Mouse (Mus musculus) left cerebral cortex, adult 11 months (tissue): ENCODE results near the gene Rad51b.

Source experiments
- DNase-seq: peaks from one replicate; pipeline ENCODE4 v3.0.0; 2022; ENCODE audit warnings: low spot score

Rad51b gene

GRCm38 (mm10) chr12:79732355-79733115 is 435.5 kb downstream of the Rad51b start:
- no peak for DNase-seq

- DNase-seq, result no peak
These were observed 438.3 kb downstream of the Rad51b start for GRCm38 (mm10) chr12:79735341-79735785.

- DNase-seq, result no peak
These were observed 438.8 kb downstream of the Rad51b start for GRCm38 (mm10) chr12:79735882-79736281.

- no peak for DNase-seq
These were observed 441.6 kb downstream of the Rad51b start for GRCm38 (mm10) chr12:79738700-79739099.

- DNase-seq, result no peak
These were observed 443.0 kb downstream of the Rad51b start for GRCm38 (mm10) chr12:79739918-79740639.

GRCm38 (mm10) chr12:79742211-79742610 is 445.1 kb downstream of the Rad51b start:
- no peak for DNase-seq

- DNase-seq, result no peak
These were observed 447.0 kb downstream of the Rad51b start for GRCm38 (mm10) chr12:79744131-79744530.

GRCm38 (mm10) chr12:79745225-79745624 is 448.1 kb downstream of the Rad51b start:
- no peak for DNase-seq

- no peak for DNase-seq
These were observed 448.9 kb downstream of the Rad51b start for GRCm38 (mm10) chr12:79745845-79746510.

- DNase-seq, result no peak
These were observed 450.5 kb downstream of the Rad51b start for GRCm38 (mm10) chr12:79747541-79747940.

GRCm38 (mm10) chr12:79748862-79749261 is 451.8 kb downstream of the Rad51b start:
- DNase-seq, result no peak

GRCm38 (mm10) chr12:79750253-79751125 is 453.4 kb downstream of the Rad51b start:
- no peak for DNase-seq

- DNase-seq, result no peak
These were observed 454.7 kb downstream of the Rad51b start for GRCm38 (mm10) chr12:79751781-79752180.

- DNase-seq, result no peak
These were observed 455.1 kb downstream of the Rad51b start for GRCm38 (mm10) chr12:79752189-79752588.

- no peak for DNase-seq
These were observed 458.5 kb downstream of the Rad51b start for GRCm38 (mm10) chr12:79755617-79756016.

- DNase-seq, result no peak
These were observed 459.3 kb downstream of the Rad51b start for GRCm38 (mm10) chr12:79756352-79756751.

- no peak for DNase-seq
These were observed 460.7 kb downstream of the Rad51b start for GRCm38 (mm10) chr12:79757775-79758174.

- no peak for DNase-seq
These were observed 462.3 kb downstream of the Rad51b start for GRCm38 (mm10) chr12:79759180-79759902.

- no peak for DNase-seq
These were observed 464.1 kb downstream of the Rad51b start for GRCm38 (mm10) chr12:79761217-79761616.

- no peak for DNase-seq
These were observed 465.0 kb downstream of the Rad51b start for GRCm38 (mm10) chr12:79762087-79762486.
